10 mouse cellular contexts compared by ENCODE assay signal in the genomic region with DNA sequence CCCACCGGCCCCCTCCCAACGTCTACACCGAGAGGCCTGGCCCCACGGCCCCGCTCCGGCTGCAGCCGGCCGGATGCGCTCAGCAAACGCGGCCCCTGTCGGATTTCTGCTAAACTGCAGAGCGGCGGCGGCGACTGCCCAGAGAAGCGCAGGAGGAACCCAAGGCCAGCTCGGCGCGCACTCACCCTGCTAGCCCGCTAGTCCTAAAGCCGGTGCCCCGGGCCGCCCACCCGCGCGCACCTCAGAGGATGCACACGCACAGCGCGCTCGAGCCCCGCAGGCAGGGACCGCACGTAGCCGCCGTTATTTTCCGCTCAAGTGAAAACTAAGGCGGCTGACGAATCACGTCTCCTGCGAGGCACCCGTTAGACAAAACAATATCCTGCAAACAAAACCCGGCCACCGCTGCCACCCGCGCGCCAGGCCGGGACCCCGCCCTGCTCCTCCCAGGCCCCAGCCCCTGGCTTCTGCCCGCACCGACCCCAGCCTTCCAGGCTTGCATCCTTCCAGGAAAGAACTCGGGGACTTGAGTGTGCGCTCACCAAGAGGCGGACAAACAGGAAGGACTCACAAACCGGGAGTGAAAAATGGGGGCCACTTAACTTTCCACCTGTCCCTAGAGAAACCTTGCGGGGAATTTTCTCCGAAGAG. TPM values are rescaled to one million over a fixed set of nuclear protein-coding genes. Genes with fewer than 3 reads are reported as not detected.
A peak's percentile ranks its signal among the peaks of the same experiment; 100 is the strongest.
DNase-seq lines count a peak whose midpoint lies in the region; ATAC-seq and TF ChIP-seq lines count a peak whose summit lies in the region.
"Had no signal": no experiment of that assay in that cellular context is flagged by ENCODE, and none has a peak within 500 bp of the region (broad histone marks: within the 10 kb centered on the region; RNA-seq: fewer than 3 reads in every experiment).

No protein-coding gene starts in this region.

- no peak overlapping the region for H3K27ac ChIP-seq in cerebellum, adult 2 months (ENCODE audit: insufficient read depth, low read length)
- H3K27ac ChIP-seq in forebrain, postnatal 0 days (ENCODE audit: low read depth, low read length) = peak overlapping the region; percentile 54
- H3K27ac ChIP-seq in lung, embryonic 15.5 days = peak overlapping the region; percentile 58

- peak; percentile 53 for TF ChIP-seq CTCF in cerebellum, adult 2 months (IDR thresholded peaks at IDR 0.05; ENCODE audit: borderline replicate concordance, insufficient read depth, low read depth, low read length)
- peak; percentile 80 for TF ChIP-seq CTCF in forebrain, postnatal 0 days (IDR thresholded peaks at IDR 0.05; ENCODE audit: low read depth)

- H3K4me3 ChIP-seq in cerebellum, adult 2 months (replicated peaks; ENCODE audit: insufficient read depth, low read depth, low read length) = peak overlapping the region; percentile 78
- H3K4me3 ChIP-seq in forebrain, postnatal 0 days (ENCODE audit: low read depth, low read length) = peak overlapping the region; percentile 58
- H3K4me3 ChIP-seq in lung, embryonic 15.5 days = peak overlapping the region; percentile 60

- peak overlapping the region; percentile 56 for H3K9ac ChIP-seq in forebrain, postnatal 0 days
- peak overlapping the region; percentile 42 for H3K9ac ChIP-seq in lung, embryonic 15.5 days

- peak; percentile 61 for DNase-seq in ES-CJ7 (ENCODE audit: low read depth, low spot score)
- peak; percentile 87 to 90 for DNase-seq in cerebellum, adult 2 months
- peak; percentile 79 for DNase-seq in forebrain, postnatal 0 days
- DNase-seq in heart, postnatal 25 days (ENCODE audit: low spot score) = peak; percentile 14
- DNase-seq in layer of hippocampus, adult 8-10 months (ENCODE audit: low spot score in 2 of 2) = peak; percentile 34 to 71
- DNase-seq in ovary, postnatal 36 days (ENCODE audit: low spot score) = peak; percentile 78
- DNase-seq in urinary bladder, postnatal 25 days (ENCODE audit: low spot score) = peak; percentile 70

- no peaks in the 10 kb centered on the region for H3K27me3 ChIP-seq in cerebellum, adult 2 months (ENCODE audit: control insufficient read depth, insufficient read depth, low read length)
- peaks cover 10% of the 10 kb centered on the region; the same call in 1 of the 2 replicates for H3K27me3 ChIP-seq in forebrain, postnatal 0 days (ENCODE audit: insufficient read depth, low read length)
- peaks cover 91% of the 10 kb centered on the region for H3K27me3 ChIP-seq in lung, embryonic 15.5 days

- H3K9me3 ChIP-seq in forebrain, postnatal 0 days (ENCODE audit: low read length) = no peaks in the 10 kb centered on the region
- no peaks in the 10 kb centered on the region for H3K9me3 ChIP-seq in lung, embryonic 15.5 days

- H3K36me3 ChIP-seq in forebrain, postnatal 0 days (ENCODE audit: insufficient read depth) = no peaks in the 10 kb centered on the region
- H3K36me3 ChIP-seq in lung, embryonic 15.5 days = no peaks in the 10 kb centered on the region

- intact Hi-C loops in heart, postnatal 25 days (cut with DNase I) = loop anchor here (10.0 kb wide), 1 partner anchor 164 kb away; no protein-coding TSS in a partner anchor

- H3K4me2 ChIP-seq in forebrain, postnatal 0 days (ENCODE audit: low read depth) = peak overlapping the region; percentile 99
- peak overlapping the region; percentile 99 for H3K4me2 ChIP-seq in lung, embryonic 15.5 days

- 0 out of 2 replicates have a peak, but pooled peaks cover 3% of the 10 kb centered on the region for H3K4me1 ChIP-seq in cerebellum, adult 2 months (ENCODE audit: control insufficient read depth, insufficient read depth, low read length)
- 0 out of 2 replicates have a peak, but pooled peaks cover 10% of the 10 kb centered on the region for H3K4me1 ChIP-seq in forebrain, postnatal 0 days (ENCODE audit: insufficient read depth)
- peaks cover 41% of the 10 kb centered on the region for H3K4me1 ChIP-seq in lung, embryonic 15.5 days

- peak; percentile 85 for ATAC-seq in forebrain, postnatal 0 days
- peak; percentile 81 for ATAC-seq in lung, embryonic 15.5 days (ENCODE audit: borderline replicate concordance, extremely low read depth, low FRiP score, low TSS enrichment)

- WGBS in cerebellum, adult 2 months = under 1% methylated on average over 57 of the region's 57 CpGs
- WGBS in forebrain, postnatal 0 days = under 1% methylated on average over 56 of the region's 57 CpGs
- under 1% methylated on average over 57 of the region's 57 CpGs for WGBS in lung, embryonic 15.5 days

- TF ChIP-seq POLR2A in cerebellum, adult 2 months (IDR thresholded peaks at IDR 0.05; ENCODE audit: borderline replicate concordance, insufficient read depth, low read length) = no peak

RNA-seq across cellular contexts. Expression of gene Zfp536, which starts 2.9 kb away (rescaled TPM):
- 38.5 and 40.0 TPM in 2 replicates for polyA plus RNA-seq in cerebellum, adult 2 months (2012; rRNA removed)
- 24.3 and 34.9 TPM in 2 replicates for total RNA-seq in forebrain, postnatal 0 days (2014; rRNA removed)
- polyA plus RNA-seq in forebrain, postnatal 0 days (2015; fragmentation: Nextera tagmentation; extraction: Ambion mirVana) = 8.1 and 17.0 TPM in 2 replicates
- total RNA-seq in heart, postnatal 25 days (2021) = 10 to 100 TPM in 1 of 2 experiments, 1 to 10 TPM in 1; 7.4 to 10.1 TPM
- 10 to 100 TPM; 48.4 to 50.9 (median 49.8) TPM for total RNA-seq in layer of hippocampus, adult 8-10 months (2022)
- 9.4 and 10.7 TPM in 2 replicates for polyA plus RNA-seq in lung, embryonic 15.5 days (2015; fragmentation: Nextera tagmentation; extraction: Ambion mirVana)
- total RNA-seq: MEL; neutrophil, adult 5-6 weeks had no signal

Comparison
In these comparisons a context has a peak if more than half of its experiments do, and no peak if none do; other contexts are left out.
1. DNase-seq: peak in every context shown above with its lines; median percentile 88 in cerebellum, adult 2 months; 79 in forebrain, postnatal 0 days; 78 in ovary, postnatal 36 days; 70 in urinary bladder, postnatal 25 days; 61 in ES-CJ7; 52 in layer of hippocampus, adult 8-10 months; 14 in heart, postnatal 25 days.